Mouse (Mus musculus): ENCODE results near the gene Rnf227. TPM values are rescaled to one million over a fixed set of nuclear protein-coding genes. Genes with fewer than 3 reads are reported as not detected.
A peak's percentile ranks its signal among the peaks of the same experiment; 100 is the strongest.

The Rnf227 gene
- total RNA-seq, 2 experiments from 2014 or later, result 186 to 190 TPM

GRCm38 (mm10) chr11:69369990-69370816 lies 29.9 kb downstream of the Rnf227 start:
- DNase-seq (ENCODE audit: low spot score in 2 of 2), result no peak

- DNase-seq (ENCODE audit: low spot score in 2 of 2), result no peak
Observed at GRCm38 (mm10) chr11:69370817-69371215, 30.6 kb downstream of the Rnf227 start.

GRCm38 (mm10) chr11:69371601-69372000 lies 31.3 kb downstream of the Rnf227 start:
- no peak for DNase-seq (ENCODE audit: low spot score in 2 of 2)

GRCm38 (mm10) chr11:69372056-69372779 lies 32.0 kb downstream of the Rnf227 start:
- peak; percentile 59 to 73 for DNase-seq (ENCODE audit: low spot score in 2 of 2)

- DNase-seq (ENCODE audit: low spot score in 2 of 2), result no peak
Observed at GRCm38 (mm10) chr11:69372780-69373170, 32.5 kb downstream of the Rnf227 start.

GRCm38 (mm10) chr11:69373223-69373965 lies 33.1 kb downstream of the Rnf227 start:
- DNase-seq (ENCODE audit: low spot score in 2 of 2), result no peak

GRCm38 (mm10) chr11:69375646-69376045 lies 35.4 kb downstream of the Rnf227 start:
- DNase-seq (ENCODE audit: low spot score in 2 of 2), result no peak

GRCm38 (mm10) chr11:69377766-69378165 lies 37.5 kb downstream of the Rnf227 start:
- DNase-seq (ENCODE audit: low spot score in 2 of 2), result no peak

- DNase-seq (ENCODE audit: low spot score in 2 of 2), result no peak
Observed at GRCm38 (mm10) chr11:69379600-69379999, 39.3 kb downstream of the Rnf227 start.

GRCm38 (mm10) chr11:69381356-69381755 lies 41.1 kb downstream of the Rnf227 start:
- DNase-seq (ENCODE audit: low spot score in 2 of 2), result no peak

GRCm38 (mm10) chr11:69382478-69383105 lies 42.3 kb downstream of the Rnf227 start:
- no peak for DNase-seq (ENCODE audit: low spot score in 2 of 2)

- DNase-seq (ENCODE audit: low spot score in 2 of 2), result no peak
Observed at GRCm38 (mm10) chr11:69384979-69385378, 44.7 kb downstream of the Rnf227 start.

GRCm38 (mm10) chr11:69386758-69387157 lies 46.5 kb downstream of the Rnf227 start:
- no peak for DNase-seq (ENCODE audit: low spot score in 2 of 2)

- no peak for DNase-seq (ENCODE audit: low spot score in 2 of 2)
Observed at GRCm38 (mm10) chr11:69388680-69389079, 48.4 kb downstream of the Rnf227 start.

- peak in 1 of 2 experiments; percentile 44 for DNase-seq (ENCODE audit: low spot score in 2 of 2)
Observed at GRCm38 (mm10) chr11:69389531-69390399, 49.5 kb downstream of the Rnf227 start.

- DNase-seq (ENCODE audit: low spot score in 2 of 2), result peak; percentile 63 to 77
Observed at GRCm38 (mm10) chr11:69390400-69391034, 50.3 kb downstream of the Rnf227 start.

All from left cerebral cortex, adult 18-20 months (tissue).